Mouse (Mus musculus) MEL (cell line): ENCODE results near the gene Ptgdr2. TPM values are rescaled to one million over a fixed set of nuclear protein-coding genes. Genes with fewer than 3 reads are reported as not detected.

Source experiments
- DNase-seq: peaks from one replicate; pipeline ENCODE4 v3.0.0; 2011; ENCODE audit warnings: low read depth, low spot score
- H3K27ac ChIP-seq: 2 replicates; pipeline ENCODE4 v1.5.1; 2012; ENCODE audit warnings: low read depth, mild to moderate bottlenecking, control low read depth, low read length, moderate library complexity; ENCODE audit not compliant: control insufficient read depth
- H3K27me3 ChIP-seq, 2 experiments: fragments of 150-350 bp in 1 of 2; sonication (generic) in 1 of 2; 2 replicates each; pipeline ENCODE4 v1.6.1; 2012; ENCODE audit warnings: low read length in 2 of 2, mild to moderate bottlenecking in 2 of 2, improper control_type of control experiment in 1 of 2, moderate library complexity in 1 of 2; ENCODE audit not compliant: insufficient read depth in 2 of 2, control insufficient read depth in 1 of 2
- H3K36me3 ChIP-seq, 2 experiments: 2 replicates each; pipeline ENCODE4 v1.6.1; 2012 to 2014; ENCODE audit warnings: low read length in 2 of 2, improper control_type of control experiment in 1 of 2, inconsistent platforms in 1 of 2, mild to moderate bottlenecking in 1 of 2; ENCODE audit not compliant: insufficient read depth in 2 of 2, control insufficient read depth in 1 of 2
- H3K4me1 ChIP-seq, 2 experiments: fragments of 150-350 bp in 1 of 2; sonication (generic) in 1 of 2; 2 replicates each; pipeline ENCODE4 v1.6.1; 2012; ENCODE audit warnings: low read length in 2 of 2, improper control_type of control experiment in 1 of 2, mild to moderate bottlenecking in 1 of 2; ENCODE audit not compliant: insufficient read depth in 2 of 2, control insufficient read depth in 1 of 2
- H3K4me3 ChIP-seq, 2 experiments: fragments of 150-350 bp in 1 of 2; sonication (generic) in 1 of 2; 2 replicates each; pipeline ENCODE4 v1.5.1; 2012; ENCODE audit warnings: low read depth in 2 of 2, low read length in 2 of 2, mild to moderate bottlenecking in 2 of 2, moderate library complexity in 2 of 2, control low read depth in 1 of 2, improper control_type of control experiment in 1 of 2; ENCODE audit not compliant: control insufficient read depth in 1 of 2, insufficient read depth in 1 of 2
- H3K79me2 ChIP-seq: 2 replicates; pipeline ENCODE4 v1.6.1; 2012; ENCODE audit warnings: mild to moderate bottlenecking, low read length, moderate library complexity; ENCODE audit not compliant: control insufficient read depth, poor library complexity, insufficient read depth
- H3K9ac ChIP-seq: 2 replicates; pipeline ENCODE4 v1.6.1; 2012; ENCODE audit warnings: low read depth, mild to moderate bottlenecking, control low read depth, low read length, moderate library complexity; ENCODE audit not compliant: control insufficient read depth, poor library complexity, severe bottlenecking
- H3K9me3 ChIP-seq: fragments of 150-350 bp; sonication (generic); replicated peaks from 2 replicates; pipeline ENCODE4 v1.6.1; 2012; ENCODE audit warnings: mild to moderate bottlenecking, low read length, improper control_type of control experiment, moderate library complexity; ENCODE audit not compliant: insufficient read depth
- CHD1 ChIP-seq: IDR thresholded peaks from 2 replicates; pipeline ENCODE4 v1.6.1; 2012; ENCODE audit warnings: low read depth, mild to moderate bottlenecking, inconsistent platforms, low read length, improper control_type of control experiment
- CHD2 ChIP-seq: IDR thresholded peaks from 2 replicates; pipeline ENCODE4 v1.6.1; 2011; ENCODE audit warnings: low read length, improper control_type of control experiment
- EP300 ChIP-seq, 2 experiments: IDR thresholded peaks; 2 replicates each; pipeline ENCODE4 v1.6.1; 2011; ENCODE audit warnings: improper control_type of control experiment in 2 of 2, low read length in 2 of 2, low read depth in 1 of 2, mild to moderate bottlenecking in 1 of 2
- ETS1 ChIP-seq: IDR thresholded peaks from 2 replicates; pipeline ENCODE4 v1.6.1; 2012; ENCODE audit warnings: low read depth, mild to moderate bottlenecking, inconsistent platforms, low read length, improper control_type of control experiment, moderate library complexity
- GABPA ChIP-seq: IDR thresholded peaks from 2 replicates; pipeline ENCODE4 v1.6.1; 2012; ENCODE audit warnings: low read depth, mild to moderate bottlenecking, inconsistent platforms, low read length, improper control_type of control experiment, moderate library complexity
- GATA1 ChIP-seq: IDR thresholded peaks from 2 replicates; pipeline ENCODE4 v1.6.1; 2011; ENCODE audit warnings: low read depth, low read length, improper control_type of control experiment
- JUND ChIP-seq: IDR thresholded peaks from 2 replicates; pipeline ENCODE4 v1.6.1; 2011; ENCODE audit warnings: low read depth, mild to moderate bottlenecking, improper control_type of control experiment, low read length
- MAFK ChIP-seq: IDR thresholded peaks from 2 replicates; pipeline ENCODE4 v1.6.1; 2011; ENCODE audit warnings: low read depth, mild to moderate bottlenecking, low read length, improper control_type of control experiment, borderline replicate concordance
- MAX ChIP-seq: IDR thresholded peaks from 2 replicates; pipeline ENCODE4 v1.6.1; 2011; ENCODE audit warnings: low read length, improper control_type of control experiment
- MAZ ChIP-seq: IDR thresholded peaks from 2 replicates; pipeline ENCODE4 v1.6.1; 2012; ENCODE audit warnings: low read depth, mild to moderate bottlenecking, inconsistent platforms, low read length, improper control_type of control experiment
- MEF2A ChIP-seq: IDR thresholded peaks from 2 replicates; pipeline ENCODE4 v1.6.1; 2014; ENCODE audit warnings: low read depth, mild to moderate bottlenecking, inconsistent platforms, low read length, improper control_type of control experiment; ENCODE audit not compliant: poor library complexity, insufficient replicate concordance, severe bottlenecking; ENCODE audit errors: extremely low read depth
- MYB ChIP-seq: IDR thresholded peaks from 2 replicates; pipeline ENCODE4 v1.6.1; 2011; ENCODE audit warnings: mild to moderate bottlenecking, low read depth, low read length, improper control_type of control experiment
- MYC ChIP-seq: IDR thresholded peaks from 2 replicates; pipeline ENCODE4 v1.6.1; 2011; ENCODE audit warnings: low read depth, mild to moderate bottlenecking, low read length, improper control_type of control experiment, moderate library complexity
- RAD21 ChIP-seq: IDR thresholded peaks from 2 replicates; pipeline ENCODE4 v1.6.1; 2011; ENCODE audit warnings: mild to moderate bottlenecking, low read depth, low read length, improper control_type of control experiment
- RCOR1 ChIP-seq: IDR thresholded peaks from 2 replicates; pipeline ENCODE4 v1.6.1; 2012; ENCODE audit warnings: low read depth, mild to moderate bottlenecking, inconsistent platforms, low read length, improper control_type of control experiment
- TAL1 ChIP-seq: IDR thresholded peaks from 2 replicates; pipeline ENCODE4 v1.6.1; 2012; ENCODE audit warnings: mild to moderate bottlenecking, inconsistent platforms, low read length, moderate library complexity, mixed read lengths
- TCF12 ChIP-seq: IDR thresholded peaks from 2 replicates; pipeline ENCODE4 v1.6.1; 2014; ENCODE audit warnings: low read depth, mild to moderate bottlenecking, inconsistent platforms, low read length, improper control_type of control experiment, moderate library complexity
- UBTF ChIP-seq: IDR thresholded peaks from 2 replicates; pipeline ENCODE4 v1.6.1; 2012; ENCODE audit warnings: low read depth, mild to moderate bottlenecking, inconsistent platforms, low read length, improper control_type of control experiment, moderate library complexity, borderline replicate concordance; ENCODE audit not compliant: insufficient read depth
- USF1 ChIP-seq: IDR thresholded peaks from 2 replicates; pipeline ENCODE4 v1.6.1; 2014; ENCODE audit warnings: low read depth, mild to moderate bottlenecking, inconsistent platforms, low read length, improper control_type of control experiment, moderate library complexity
- ZC3H11A ChIP-seq: IDR thresholded peaks from 2 replicates; pipeline ENCODE4 v1.6.1; 2012; ENCODE audit warnings: low read depth, mild to moderate bottlenecking, inconsistent platforms, low read length, improper control_type of control experiment
- polyA plus RNA-seq, 2 experiments: library from polyadenylated mRNA; stranded (reverse) in 1 of 2; unstranded in 1 of 2; fragments of >175 nt in 1 of 2; fragments of >200 nt in 1 of 2; gene quantifications; 2 replicates each; pipeline versions ENCODE4 v1.2.1 to v1.2.4; 2012; ENCODE audit warnings: low replicate concordance in 2 of 2, low read depth in 1 of 2; ENCODE audit not compliant: insufficient read length in 2 of 2, insufficient read depth in 1 of 2, missing spikeins in 1 of 2
- total RNA-seq: library from RNA; depleted of rRNA; stranded (reverse); fragments of 300-350 nt; gene quantifications from 2 replicates; pipeline ENCODE4 v1.2.3, GENCODE M21; 2012; rRNA removed

Gene Ptgdr2
- total RNA-seq (0.33 and 0.46 TPM in 2 replicates), polyA plus RNA-seq (under 1 TPM in 1 of 2 experiments, not detected in 1; 0.31 TPM)

GRCm38 (mm10) chr19:10937110-10937563 is at the start of gene Ptgdr2:
Gene Ptgdr2 (plus strand): TSS chr19:10937160.
- Histone ChIP-seq H3K9me3 (no peaks in the 10 kb centered on the region), H3K9ac (no peak within 1 kb of the TSS), H3K27ac (peak within 1 kb of the TSS; percentile 54), H3K36me3 (peaks cover 0 to 20% of the 10 kb centered on the region in 2 experiments; a peak in 2 of 4 replicates), H3K27me3 (no peaks in the 10 kb centered on the region), H3K4me1 (peaks cover 10 to 32% of the 10 kb centered on the region in 2 experiments), H3K4me3 (0 out of 4 replicates have a peak within 1 kb of the TSS, but pooled peaks of 1 of the 2 experiments have one; percentile 4), H3K79me2 (no peaks in the 10 kb centered on the region)
- peak; percentile 74 for DNase-seq
- TF ChIP-seq MYC: no peak
- TF ChIP-seq EP300 (IDR thresholded peaks at IDR 0.05; ENCODE audit: low read depth in 1 of 2, low read length in 2 of 2): peak; percentile 46 to 58; a peak in 3 of 4 replicates
- no peak for TF ChIP-seq MAZ
- 0 out of 2 replicates have a peak, but pooled peaks have one; percentile 35 for TF ChIP-seq TCF12
- TF ChIP-seq ETS1: no peak
- 0 out of 2 replicates have a peak, but pooled peaks have one; percentile 20 for TF ChIP-seq TAL1
- peak; percentile 75 for TF ChIP-seq GATA1

GRCm38 (mm10) chr19:10892201-10892600 is 44.8 kb upstream of the Ptgdr2 start:
- no peak overlapping the region for H3K27ac ChIP-seq
- peaks cover 0 to 13% of the 10 kb centered on the region in 2 experiments; a peak in 2 of 4 replicates for H3K36me3 ChIP-seq
- DNase-seq: no peak
- no peak overlapping the region for H3K4me3 ChIP-seq
- peaks cover 2 to 3% of the 10 kb centered on the region in 2 experiments for H3K27me3 ChIP-seq
- no peak overlapping the region for H3K9ac ChIP-seq
- no peaks in the 10 kb centered on the region for H3K9me3 ChIP-seq
- H3K79me2 ChIP-seq: peaks cover 21% of the 10 kb centered on the region
- peaks cover 0 to 7% of the 10 kb centered on the region in 2 experiments; a peak in 1 of 4 replicates for H3K4me1 ChIP-seq
- TF ChIP-seq RCOR1 (no peak), MYC (no peak), TCF12 (no peak), MEF2A (no peak), MAFK (no peak), MAZ (no peak), MYB (no peak), USF1 (no peak), RAD21 (no peak), CHD1 (no peak), GABPA (no peak), UBTF (no peak), MAX (no peak), ZC3H11A (no peak), CHD2 (no peak), EP300 (IDR thresholded peaks at IDR 0.05; ENCODE audit: low read depth in 1 of 2, low read length in 2 of 2) (no peak), TAL1 (no peak), JUND (no peak)
